Mouse (Mus musculus) common myeloid progenitor, adult 5-6 weeks (primary cell): ENCODE data around the gene Sptlc2. TPM values are rescaled to one million over a fixed set of nuclear protein-coding genes. Genes with fewer than 3 reads are reported as not detected.
A peak's percentile ranks its signal among the peaks of the same experiment; 100 is the strongest.
"Not testable (repeated sequence)": the region's sequence is repeated elsewhere in the genome, so short reads cannot be mapped to it uniquely, and the experiment has no call there.

ENCODE experiments used
- ATAC-seq: replicated peaks from 2 replicates; pipeline ENCODE4 v1.8.0; 2016; ENCODE audit warnings: low read depth, mild to moderate bottlenecking, moderate TSS enrichment, inconsistent platforms; ENCODE audit not compliant: poor library complexity, severe bottlenecking
- total RNA-seq: library from RNA; stranded (forward); fragments of 200-1000, 187-1606 nt; gene quantifications from 2 replicates; pipeline ENCODE4 v1.2.3, GENCODE M21; 2017

The Sptlc2 gene
- total RNA-seq, 1 experiment from 2014 or later: 79.8 TPM

- no peak for ATAC-seq
Measured at GRCm38 (mm10) chr12:87283706-87284105, 104.4 kb downstream of the Sptlc2 start.

GRCm38 (mm10) chr12:87282743-87283142, 105.4 kb downstream of the Sptlc2 start:
- ATAC-seq: no peak

- peak; percentile 28; the same call in 1 of the 2 replicates for ATAC-seq
Measured at GRCm38 (mm10) chr12:87281766-87282165, 106.4 kb downstream of the Sptlc2 start.

- no peak for ATAC-seq
Measured at GRCm38 (mm10) chr12:87279879-87280278, 108.3 kb downstream of the Sptlc2 start.

- ATAC-seq: no peak
Measured at GRCm38 (mm10) chr12:87279350-87279749, 108.8 kb downstream of the Sptlc2 start.

GRCm38 (mm10) chr12:87278118-87278730, 109.9 kb downstream of the Sptlc2 start:
- ATAC-seq: peak; percentile 85

- not testable (repeated sequence) for ATAC-seq
Measured at GRCm38 (mm10) chr12:87277251-87277650, 110.9 kb downstream of the Sptlc2 start.

- ATAC-seq: no peak
Measured at GRCm38 (mm10) chr12:87274853-87275831, 113.0 kb downstream of the Sptlc2 start.

- no peak for ATAC-seq
Measured at GRCm38 (mm10) chr12:87267682-87268081, 120.5 kb downstream of the Sptlc2 start.

GRCm38 (mm10) chr12:87266827-87267603, 121.1 kb downstream of the Sptlc2 start:
- ATAC-seq: peak; percentile 10

- peak; percentile 92 for ATAC-seq
Measured at GRCm38 (mm10) chr12:87266108-87266826, 121.9 kb downstream of the Sptlc2 start, which contains the start of the genes Vipas39 and Ahsa1. Vipas39 (minus strand) TSS chr12:87266256. Ahsa1 (plus strand) TSS chr12:87266479.

GRCm38 (mm10) chr12:87265444-87265843, 122.7 kb downstream of the Sptlc2 start:
- ATAC-seq: no peak

- ATAC-seq: no peak
Measured at GRCm38 (mm10) chr12:87260562-87260961, 127.6 kb downstream of the Sptlc2 start.

- peak; percentile 42 for ATAC-seq
Measured at GRCm38 (mm10) chr12:87256629-87257028, 131.5 kb downstream of the Sptlc2 start.

Other genes starting within 250 kb of the Sptlc2 start
- 18.1 and 19.7 TPM in 2 replicates for gene Gstz1, start 241.2 kb downstream of the Sptlc2 start, total RNA-seq
- 7.9 and 9.7 TPM in 2 replicates for gene Pomt2, start 240.4 kb downstream of the Sptlc2 start, total RNA-seq
- gene Samd15, start 188.6 kb downstream of the Sptlc2 start, total RNA-seq: 2.1 TPM in 1 of 2 replicates, not detected in the other
- gene Tmed8, start 187.9 kb downstream of the Sptlc2 start, total RNA-seq: 8.1 TPM in 2 replicates
- gene Noxred1, start 149.6 kb downstream of the Sptlc2 start, total RNA-seq: not detected in 2 replicates
- gene Vipas39, start 122.1 kb downstream of the Sptlc2 start, total RNA-seq: 19.3 and 23.7 TPM in 2 replicates
- gene Ahsa1, start 121.9 kb downstream of the Sptlc2 start, total RNA-seq: 253 and 275 TPM in 2 replicates
- gene Ism2, start 88.7 kb downstream of the Sptlc2 start, total RNA-seq: not detected in 2 replicates
- 100.0 and 104 TPM in 2 replicates for gene Slirp, start 55.5 kb upstream of the Sptlc2 start, total RNA-seq
- 48.6 and 72.2 TPM in 2 replicates for gene Alkbh1, start 55.7 kb upstream of the Sptlc2 start, total RNA-seq
- gene Snw1, start 83.9 kb upstream of the Sptlc2 start, total RNA-seq: 178 and 187 TPM in 2 replicates
- not detected in 2 replicates for gene Gm5788, start 106.4 kb upstream of the Sptlc2 start, total RNA-seq
- not detected in 2 replicates for gene Gm8300, start 126.0 kb upstream of the Sptlc2 start, total RNA-seq
- not detected in 2 replicates for gene Oog1, start 214.3 kb upstream of the Sptlc2 start, total RNA-seq
- gene Gm4027, start 230.5 kb upstream of the Sptlc2 start, total RNA-seq: not detected in 2 replicates